Mouse (Mus musculus): ENCODE results near the gene Mipep. TPM values are rescaled to one million over a fixed set of nuclear protein-coding genes. Genes with fewer than 3 reads are reported as not detected.

The Mipep gene
- polyA plus RNA-seq, 1 experiment from 2014 or later: 9.8 TPM

DNA sequence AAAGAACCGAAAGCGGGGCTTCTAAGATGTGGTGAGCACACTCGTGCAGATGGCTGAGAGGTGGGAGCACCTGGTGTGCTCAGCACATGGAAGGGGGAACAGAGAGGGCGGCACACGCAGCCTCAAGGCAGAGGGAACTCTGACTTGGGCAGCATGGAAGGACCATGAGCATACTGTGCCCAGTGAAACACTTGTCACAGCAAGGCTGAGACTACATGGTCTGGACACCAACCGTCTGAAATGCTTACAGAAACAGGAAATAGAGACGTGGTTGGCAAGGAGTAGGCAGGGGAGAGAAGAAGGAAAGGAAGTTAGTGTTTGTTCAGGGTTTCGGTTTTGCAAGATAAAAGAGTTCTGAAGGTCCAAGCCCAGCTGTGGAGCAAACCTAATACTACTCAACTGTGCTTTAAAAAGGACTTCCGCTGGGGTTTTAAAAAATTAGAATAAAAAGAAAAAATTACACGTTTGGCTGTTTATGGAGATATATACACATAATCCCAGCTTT, 45.9 kb upstream of the Mipep start:
- Histone ChIP-seq H3K36me3 (ENCODE audit: control insufficient read depth, insufficient read depth, low read length) (no peaks in the 10 kb centered on the region), H3K9ac (ENCODE audit: low read length) (no peak overlapping the region), H3K27me3 (ENCODE audit: control insufficient read depth, insufficient read depth, low read length) (no peaks in the 10 kb centered on the region), H3K9me3 (ENCODE audit: control insufficient read depth, low read length) (no peaks in the 10 kb centered on the region), H3K4me3 (ENCODE audit: low read depth, low read length) (no peak overlapping the region), H3K27ac (replicated peaks) (peak overlapping the region; percentile 82), H3K4me2 (replicated peaks; ENCODE audit: low read depth) (peak overlapping the region; percentile 3; the same call in 1 of the 2 replicates), H3K4me1 (replicated peaks; ENCODE audit: control insufficient read depth, insufficient read depth) (peaks cover 7% of the 10 kb centered on the region)
- ATAC-seq (ENCODE audit: low FRiP score, low TSS enrichment): no peak
- TF ChIP-seq CTCF (IDR thresholded peaks at IDR 0.05; ENCODE audit: low read depth) (no peak), EP300 (optimal IDR thresholded peaks at IDR 0.05) (no peak)
- no peak for DNase-seq (ENCODE audit: low spot score)
- 50% methylated on average over 10 of the region's 10 CpGs for WGBS

DNA sequence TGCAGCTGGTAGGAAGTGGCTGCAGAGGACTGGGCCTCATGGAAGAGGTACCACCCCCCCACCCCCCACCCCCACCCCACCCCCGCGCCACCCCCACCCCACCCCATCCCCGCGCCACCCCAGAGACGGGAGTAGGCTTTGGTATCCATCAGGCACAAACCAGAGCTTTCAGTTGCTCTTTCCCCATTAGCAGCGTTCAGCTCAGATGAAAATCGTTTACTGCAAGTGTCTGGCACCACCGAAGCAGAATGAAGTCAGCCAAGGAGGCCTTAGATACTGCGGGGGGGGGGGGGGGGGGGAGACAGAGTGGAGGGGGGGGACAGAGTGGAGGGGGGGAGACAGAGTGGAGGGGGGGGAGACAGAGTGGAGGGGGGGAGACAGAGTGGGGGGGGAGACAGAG, 45.2 kb upstream of the Mipep start:
- Histone ChIP-seq H3K4me1 (replicated peaks; ENCODE audit: control insufficient read depth, insufficient read depth) (peaks cover 7% of the 10 kb centered on the region), H3K9ac (ENCODE audit: low read length) (no peak overlapping the region), H3K27me3 (ENCODE audit: control insufficient read depth, insufficient read depth, low read length) (no peaks in the 10 kb centered on the region), H3K9me3 (ENCODE audit: control insufficient read depth, low read length) (no peaks in the 10 kb centered on the region), H3K4me3 (ENCODE audit: low read depth, low read length) (no peak overlapping the region), H3K27ac (replicated peaks) (no peak overlapping the region; the same call in 1 of the 2 replicates), H3K4me2 (replicated peaks; ENCODE audit: low read depth) (no peak overlapping the region), H3K36me3 (ENCODE audit: control insufficient read depth, insufficient read depth, low read length) (no peaks in the 10 kb centered on the region)
- DNase-seq (ENCODE audit: low spot score) (no peak), ATAC-seq (ENCODE audit: low FRiP score, low TSS enrichment) (no peak)
- 26% methylated on average over 6 of the region's 9 CpGs for WGBS
- TF ChIP-seq CTCF (IDR thresholded peaks at IDR 0.05; ENCODE audit: low read depth) (no peak), EP300 (optimal IDR thresholded peaks at IDR 0.05) (no peak)

DNA sequence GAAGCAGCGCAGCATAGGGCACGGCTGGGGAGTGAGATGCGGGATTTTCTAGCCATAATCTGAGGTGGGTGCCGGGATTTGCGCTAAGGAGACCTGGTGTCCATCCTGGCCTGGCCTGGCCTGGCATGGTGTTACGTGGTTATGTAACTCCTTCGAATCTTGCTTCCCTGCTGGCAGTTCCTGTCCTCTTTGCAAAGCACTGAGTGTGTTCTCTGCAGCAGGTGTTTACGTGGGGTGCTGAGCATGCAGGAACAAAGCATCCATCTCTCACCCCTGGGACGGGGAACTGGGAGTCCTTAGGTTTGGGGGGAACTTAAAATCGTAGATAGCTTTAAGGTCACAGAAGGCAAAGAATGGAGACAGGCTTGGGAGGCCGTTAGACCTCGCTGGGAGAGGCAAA, 44.8 kb upstream of the Mipep start:
- no peaks in the 10 kb centered on the region for H3K9me3 ChIP-seq (ENCODE audit: control insufficient read depth, low read length)
- peaks cover 7% of the 10 kb centered on the region for H3K4me1 ChIP-seq (replicated peaks; ENCODE audit: control insufficient read depth, insufficient read depth)
- ATAC-seq (ENCODE audit: low FRiP score, low TSS enrichment): no peak
- no peak for DNase-seq (ENCODE audit: low spot score)
- no peak overlapping the region for H3K9ac ChIP-seq (ENCODE audit: low read length)
- WGBS: 65% methylated on average over 12 of the region's 12 CpGs
- no peaks in the 10 kb centered on the region for H3K27me3 ChIP-seq (ENCODE audit: control insufficient read depth, insufficient read depth, low read length)
- H3K4me3 ChIP-seq (ENCODE audit: low read depth, low read length): no peak overlapping the region
- peak overlapping the region; percentile 53 for H3K27ac ChIP-seq (replicated peaks)
- no peaks in the 10 kb centered on the region for H3K36me3 ChIP-seq (ENCODE audit: control insufficient read depth, insufficient read depth, low read length)
- H3K4me2 ChIP-seq (replicated peaks; ENCODE audit: low read depth): 0 out of 2 replicates have a peak overlapping the region, but pooled peaks have one; percentile 11
- TF ChIP-seq EP300 (optimal IDR thresholded peaks at IDR 0.05) (no peak), CTCF (IDR thresholded peaks at IDR 0.05; ENCODE audit: low read depth) (no peak)

DNA sequence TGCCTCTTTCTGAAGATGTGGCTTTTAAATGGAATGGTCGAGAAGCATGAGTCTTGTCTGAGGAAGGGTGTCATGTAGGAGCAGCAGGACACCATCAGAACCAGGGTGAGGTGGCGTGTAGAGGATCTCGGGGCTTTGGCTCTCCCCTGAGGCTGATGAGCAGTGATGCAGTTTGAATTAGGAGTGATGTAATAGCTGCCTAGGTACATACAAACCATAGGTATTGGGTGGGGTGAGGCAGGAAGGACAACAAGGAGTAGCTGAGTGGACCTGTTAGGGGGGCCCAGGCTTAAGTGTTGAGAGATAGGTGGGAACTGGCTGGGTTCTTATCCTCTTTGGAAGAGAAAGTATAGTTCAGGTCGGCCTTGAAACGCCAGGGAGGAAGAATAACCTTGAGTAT, 43.9 kb upstream of the Mipep start:
- ATAC-seq (ENCODE audit: low FRiP score, low TSS enrichment) (no peak; the same call in 1 of the 2 replicates), DNase-seq (ENCODE audit: low spot score) (no peak)
- Histone ChIP-seq H3K27me3 (ENCODE audit: control insufficient read depth, insufficient read depth, low read length) (no peaks in the 10 kb centered on the region), H3K4me3 (ENCODE audit: low read depth, low read length) (no peak overlapping the region), H3K4me2 (replicated peaks; ENCODE audit: low read depth) (no peak overlapping the region), H3K4me1 (replicated peaks; ENCODE audit: control insufficient read depth, insufficient read depth) (peaks cover 9% of the 10 kb centered on the region), H3K27ac (replicated peaks) (peak overlapping the region; percentile 79; the same call in 1 of the 2 replicates), H3K36me3 (ENCODE audit: control insufficient read depth, insufficient read depth, low read length) (no peaks in the 10 kb centered on the region), H3K9ac (ENCODE audit: low read length) (no peak overlapping the region), H3K9me3 (ENCODE audit: control insufficient read depth, low read length) (no peaks in the 10 kb centered on the region)
- no peak for TF ChIP-seq EP300 (optimal IDR thresholded peaks at IDR 0.05)
- TF ChIP-seq CTCF (IDR thresholded peaks at IDR 0.05; ENCODE audit: low read depth): no peak
- 61% methylated on average over 5 of the region's 5 CpGs for WGBS

DNA sequence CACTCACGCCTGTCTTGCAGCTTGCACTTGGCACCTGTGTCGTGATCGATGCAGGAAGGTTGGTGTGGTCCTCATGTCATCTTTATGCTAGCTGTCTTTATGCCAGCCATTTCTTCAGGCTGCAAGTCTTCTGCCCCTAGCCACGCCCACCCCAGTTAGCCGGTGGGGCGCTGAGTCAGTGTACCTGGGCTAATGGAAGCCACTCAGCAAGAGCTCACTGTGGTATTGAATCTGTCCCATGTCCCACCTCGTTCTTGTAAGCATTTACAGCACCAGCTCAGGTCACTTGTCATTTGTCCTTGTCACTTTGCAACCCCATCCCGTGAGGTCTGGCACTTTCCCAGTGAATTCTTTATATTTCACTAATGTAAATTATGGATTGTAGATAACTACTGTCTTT, 43.3 kb upstream of the Mipep start:
- peak; percentile 56 for DNase-seq (ENCODE audit: low spot score)
- H3K4me1 ChIP-seq (replicated peaks; ENCODE audit: control insufficient read depth, insufficient read depth): peaks cover 9% of the 10 kb centered on the region
- H3K9me3 ChIP-seq (ENCODE audit: control insufficient read depth, low read length): no peaks in the 10 kb centered on the region
- H3K27ac ChIP-seq (replicated peaks): peak overlapping the region; percentile 79
- no peak for ATAC-seq (ENCODE audit: low FRiP score, low TSS enrichment)
- 0 out of 2 replicates have a peak, but pooled peaks cover under 1% of the 10 kb centered on the region for H3K36me3 ChIP-seq (ENCODE audit: control insufficient read depth, insufficient read depth, low read length)
- TF ChIP-seq CTCF (IDR thresholded peaks at IDR 0.05; ENCODE audit: low read depth) (no peak), EP300 (optimal IDR thresholded peaks at IDR 0.05) (no peak)
- H3K4me3 ChIP-seq (ENCODE audit: low read depth, low read length): no peak overlapping the region
- no peak overlapping the region for H3K4me2 ChIP-seq (replicated peaks; ENCODE audit: low read depth)
- no peak overlapping the region for H3K9ac ChIP-seq (ENCODE audit: low read length)
- WGBS: 50% methylated on average over 8 of the region's 8 CpGs
- H3K27me3 ChIP-seq (ENCODE audit: control insufficient read depth, insufficient read depth, low read length): no peaks in the 10 kb centered on the region

DNA sequence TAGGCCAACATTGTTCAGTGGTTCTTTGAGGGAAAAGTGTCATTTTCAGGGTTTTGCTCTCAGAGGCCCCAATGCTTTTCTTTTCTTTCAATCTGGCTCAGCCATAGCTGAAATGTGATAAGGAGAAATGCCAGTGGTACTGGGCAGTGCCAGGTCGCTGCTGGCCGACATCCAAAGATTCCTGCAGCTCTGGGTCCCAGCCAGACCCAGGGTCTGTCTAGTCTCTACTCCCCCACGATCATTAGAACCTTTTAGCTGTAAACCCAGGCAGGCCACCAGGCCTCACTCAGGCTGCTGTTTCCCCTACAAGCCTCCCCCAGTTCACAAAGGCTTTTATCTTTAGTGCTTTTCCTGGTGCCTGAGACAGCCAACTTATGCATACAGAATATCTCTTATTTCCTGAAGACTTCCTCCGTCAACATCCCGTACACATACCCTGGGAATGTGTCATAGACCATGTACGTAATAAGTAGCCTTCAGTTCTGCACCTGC, 42.8 kb upstream of the Mipep start:
- no peak overlapping the region for H3K4me2 ChIP-seq (replicated peaks; ENCODE audit: low read depth)
- 40% methylated on average over 6 of the region's 6 CpGs for WGBS
- H3K36me3 ChIP-seq (ENCODE audit: control insufficient read depth, insufficient read depth, low read length): peaks cover 5% of the 10 kb centered on the region; the same call in 1 of the 2 replicates
- H3K4me1 ChIP-seq (replicated peaks; ENCODE audit: control insufficient read depth, insufficient read depth): peaks cover 5% of the 10 kb centered on the region
- peak overlapping the region; percentile 1; the same call in 1 of the 2 replicates for H3K9ac ChIP-seq (ENCODE audit: low read length)
- TF ChIP-seq CTCF (IDR thresholded peaks at IDR 0.05; ENCODE audit: low read depth) (no peak), EP300 (optimal IDR thresholded peaks at IDR 0.05) (no peak)
- H3K27ac ChIP-seq (replicated peaks): peak overlapping the region; percentile 79
- ATAC-seq (ENCODE audit: low FRiP score, low TSS enrichment) (peak; percentile 58), DNase-seq (ENCODE audit: low spot score) (peak; percentile 63)
- H3K9me3 ChIP-seq (ENCODE audit: control insufficient read depth, low read length): no peaks in the 10 kb centered on the region
- H3K27me3 ChIP-seq (ENCODE audit: control insufficient read depth, insufficient read depth, low read length): no peaks in the 10 kb centered on the region
- no peak overlapping the region for H3K4me3 ChIP-seq (ENCODE audit: low read depth, low read length)

Data from stomach, postnatal 0 days (tissue).